Comparison of ENCODE assay signal across 16 mouse cellular contexts in genomic region chr10:75675594-75675993, GRCm38 (mm10). TPM values are rescaled to one million over a fixed set of nuclear protein-coding genes. Genes with fewer than 3 reads are reported as not detected.
DNase-seq lines count a peak whose midpoint lies in the region; ATAC-seq lines count a peak whose summit lies in the region.
"Had no signal": no experiment of that assay in that cellular context is flagged by ENCODE, and none has a peak within 500 bp of the region (broad histone marks: within the 10 kb centered on the region; RNA-seq: fewer than 3 reads in every experiment).

No protein-coding gene starts in this region.

- peaks cover 8% of the 10 kb centered on the region; the same call in 1 of the 2 replicates for H3K36me3 ChIP-seq in heart, embryonic 15.5 days
- H3K36me3 ChIP-seq in limb, embryonic 10.5 days: peaks cover 80% of the 10 kb centered on the region
- H3K36me3 ChIP-seq in megakaryocyte, embryonic 14.5 days (replicated peaks; ENCODE audit: low read length): peaks cover 97% of the 10 kb centered on the region

- peaks cover 26% of the 10 kb centered on the region for H3K4me1 ChIP-seq in heart, embryonic 15.5 days (replicated peaks)
- H3K4me1 ChIP-seq in brown adipose tissue, adult 24 weeks (ENCODE audit: control insufficient read depth, insufficient read depth, insufficient read length, low read length): peaks cover 27% of the 10 kb centered on the region
- H3K4me1 ChIP-seq in limb, embryonic 10.5 days: peaks cover 15% of the 10 kb centered on the region
- peaks cover 68% of the 10 kb centered on the region for H3K4me1 ChIP-seq in megakaryocyte, embryonic 14.5 days
- H3K4me1 ChIP-seq: limb, embryonic 13.5 days had no signal

- H3K27ac ChIP-seq in heart, embryonic 15.5 days: peak overlapping the region; percentile 58
- H3K27ac ChIP-seq in brown adipose tissue, adult 24 weeks (replicated peaks; ENCODE audit: low read depth, low read length): 0 out of 2 replicates have a peak overlapping the region, but pooled peaks have one; percentile 50
- H3K27ac ChIP-seq in limb, embryonic 10.5 days: peak overlapping the region; percentile 9
- H3K27ac ChIP-seq: limb, embryonic 13.5 days; neural tube, embryonic 15.5 days had no signal

- no peak overlapping the region for H3K4me3 ChIP-seq in heart, embryonic 15.5 days
- H3K4me3 ChIP-seq in brown adipose tissue, adult 24 weeks (ENCODE audit: insufficient read depth, low read depth, low read length): no peak overlapping the region
- H3K4me3 ChIP-seq in limb, embryonic 10.5 days: no peak overlapping the region
- H3K4me3 ChIP-seq in megakaryocyte, embryonic 14.5 days (replicated peaks): peak overlapping the region; percentile 75
- H3K4me3 ChIP-seq: limb, embryonic 13.5 days; neural tube, embryonic 15.5 days had no signal

- no peak overlapping the region for H3K9ac ChIP-seq in heart, embryonic 15.5 days
- H3K9ac ChIP-seq: forebrain, postnatal 0 days; limb, embryonic 13.5 days; neural tube, embryonic 15.5 days had no signal

- no peaks in the 10 kb centered on the region for H3K9me3 ChIP-seq in heart, embryonic 15.5 days (replicated peaks)
- no peaks in the 10 kb centered on the region for H3K9me3 ChIP-seq in limb, embryonic 10.5 days (replicated peaks)
- H3K9me3 ChIP-seq in megakaryocyte, embryonic 14.5 days: 0 out of 2 replicates have a peak, but pooled peaks cover 2% of the 10 kb centered on the region
- H3K9me3 ChIP-seq: limb, embryonic 13.5 days; neural tube, embryonic 15.5 days had no signal

- DNase-seq in heart, adult 8-10 months (ENCODE audit: low spot score): no peak
- peak; percentile 32 for DNase-seq in limb, embryonic 10.5 days (ENCODE audit: low spot score)
- DNase-seq in spleen, postnatal 14 days (ENCODE audit: low spot score in 2 of 2): no peak
- DNase-seq in adrenal gland, adult 8-10 months: no peak
- no peak for DNase-seq in cerebellum, postnatal 36 days
- DNase-seq: adrenal gland, postnatal 36 days; cerebellum, adult 11 months; forebrain, postnatal 0 days; gastrocnemius, postnatal 25 days; kidney, postnatal 14 days; layer of hippocampus, postnatal 36 days had no signal

- ATAC-seq in heart, embryonic 15.5 days (replicated peaks; ENCODE audit: insufficient number of reproducible peaks, insufficient read depth, low FRiP score, low read depth): no peak
- ATAC-seq: forebrain, postnatal 0 days had no signal

- 85% methylated on average over 8 of the region's 8 CpGs for WGBS in heart, embryonic 15.5 days
- WGBS in limb, embryonic 10.5 days: 91% methylated on average over 8 of the region's 8 CpGs

- H3K27me3 ChIP-seq in heart, embryonic 15.5 days: no peaks in the 10 kb centered on the region
- no peaks in the 10 kb centered on the region for H3K27me3 ChIP-seq in limb, embryonic 10.5 days (ENCODE audit: low read depth, poor library complexity, severe bottlenecking)
- no peaks in the 10 kb centered on the region for H3K27me3 ChIP-seq in megakaryocyte, embryonic 14.5 days (replicated peaks)
- H3K27me3 ChIP-seq: limb, embryonic 13.5 days had no signal

- no peak overlapping the region for H3K4me2 ChIP-seq in heart, embryonic 15.5 days
- H3K4me2 ChIP-seq: limb, embryonic 13.5 days; neural tube, embryonic 15.5 days had no signal

RNA-seq across cellular contexts. Expression of gene Susd2, which starts 31.8 kb away (rescaled TPM):
- 11.0 and 15.7 TPM in 2 replicates for polyA plus RNA-seq in heart, embryonic 15.5 days (2015; fragmentation: Nextera tagmentation; extraction: Ambion mirVana)
- total RNA-seq in heart, adult 8-10 months (2022): 1 to 10 TPM in 3 of 4 experiments, under 1 TPM in 1; 0.98 to 2.2 (median 1.7) TPM
- 0.63 TPM in 1 of 2 replicates, not detected in the other for polyA plus RNA-seq in brown adipose tissue, adult 24 weeks (2012; ENCODE audit: insufficient read depth, insufficient read length, missing spikeins)
- 0.83 and 0.96 TPM in 2 replicates for polyA plus RNA-seq in limb, embryonic 10.5 days (2016; fragmentation: Nextera tagmentation; extraction: Ambion mirVana)
- polyA plus RNA-seq in megakaryocyte, embryonic 14.5 days (2012; ENCODE audit: insufficient read depth, low replicate concordance): 0.17 TPM in 1 of 2 replicates, not detected in the other
- total RNA-seq in adrenal gland, adult 8-10 months (2022): 10 to 100 TPM in 2 of 4 experiments, 1 to 10 TPM in 2; 9.4 to 15.1 (median 11.5) TPM
